Mouse (Mus musculus) common myeloid progenitor, adult 5-6 weeks (primary cell): ENCODE measurements around the gene Ceacam18. TPM values are rescaled to one million over a fixed set of nuclear protein-coding genes. Genes with fewer than 3 reads are reported as not detected.

Experiments used
- ATAC-seq: replicated peaks from 2 replicates; pipeline ENCODE4 v1.8.0; 2016; ENCODE audit warnings: low read depth, mild to moderate bottlenecking, moderate TSS enrichment, inconsistent platforms; ENCODE audit not compliant: poor library complexity, severe bottlenecking
- total RNA-seq: library from RNA; stranded (forward); fragments of 200-1000, 187-1606 nt; gene quantifications from 2 replicates; pipeline ENCODE4 v1.2.3, GENCODE M21; 2017

Gene Ceacam18
- total RNA-seq, result not detected in 2 replicates

DNA sequence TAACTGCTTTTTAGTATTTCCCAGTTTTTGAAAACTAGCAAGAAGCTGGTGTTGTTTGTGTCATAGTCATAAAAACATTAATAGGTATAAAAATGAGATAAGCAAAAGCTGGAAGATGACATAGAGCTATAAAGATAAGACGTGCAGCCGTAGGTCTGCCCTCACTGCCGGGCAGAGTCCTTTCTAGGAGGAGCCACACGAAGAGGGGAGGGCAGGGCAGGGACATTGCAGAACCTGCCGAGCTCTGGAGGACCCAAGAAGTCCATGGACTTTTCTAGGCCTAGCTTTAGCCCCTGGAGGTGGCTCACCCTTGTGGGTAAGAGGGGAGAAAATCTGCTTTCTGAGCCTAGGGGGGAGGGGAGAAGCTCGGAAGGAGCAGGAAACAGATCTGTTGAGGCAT is at the start of gene Ceacam18:
Gene Ceacam18 (plus strand): TSS at position 208 of the 400 bp plus-strand sequence.
- no peak for ATAC-seq

GRCm38 (mm10) chr7:43584790-43585189 is 49.7 kb upstream of the Ceacam18 start:
- no peak for ATAC-seq

DNA sequence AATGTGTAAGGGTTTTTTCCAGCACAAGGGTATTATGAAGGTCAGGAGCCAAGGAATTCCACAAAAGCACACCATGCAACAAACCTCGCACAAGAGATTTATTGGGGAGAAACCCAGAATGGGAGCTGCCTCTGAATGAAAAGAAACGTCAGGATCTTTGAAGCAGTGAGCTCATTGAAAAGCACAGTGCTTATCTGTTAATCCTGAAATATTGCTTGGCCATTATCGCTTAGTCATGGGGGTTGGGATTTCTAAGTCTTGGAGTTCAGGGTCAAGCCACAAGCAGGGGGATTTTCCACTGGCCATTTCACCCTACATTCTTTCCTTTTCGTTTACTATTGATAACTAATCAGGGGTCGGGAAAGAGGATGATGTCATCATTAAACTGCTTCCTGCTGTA is 32.6 kb upstream of the Ceacam18 start:
- ATAC-seq, result no peak

DNA sequence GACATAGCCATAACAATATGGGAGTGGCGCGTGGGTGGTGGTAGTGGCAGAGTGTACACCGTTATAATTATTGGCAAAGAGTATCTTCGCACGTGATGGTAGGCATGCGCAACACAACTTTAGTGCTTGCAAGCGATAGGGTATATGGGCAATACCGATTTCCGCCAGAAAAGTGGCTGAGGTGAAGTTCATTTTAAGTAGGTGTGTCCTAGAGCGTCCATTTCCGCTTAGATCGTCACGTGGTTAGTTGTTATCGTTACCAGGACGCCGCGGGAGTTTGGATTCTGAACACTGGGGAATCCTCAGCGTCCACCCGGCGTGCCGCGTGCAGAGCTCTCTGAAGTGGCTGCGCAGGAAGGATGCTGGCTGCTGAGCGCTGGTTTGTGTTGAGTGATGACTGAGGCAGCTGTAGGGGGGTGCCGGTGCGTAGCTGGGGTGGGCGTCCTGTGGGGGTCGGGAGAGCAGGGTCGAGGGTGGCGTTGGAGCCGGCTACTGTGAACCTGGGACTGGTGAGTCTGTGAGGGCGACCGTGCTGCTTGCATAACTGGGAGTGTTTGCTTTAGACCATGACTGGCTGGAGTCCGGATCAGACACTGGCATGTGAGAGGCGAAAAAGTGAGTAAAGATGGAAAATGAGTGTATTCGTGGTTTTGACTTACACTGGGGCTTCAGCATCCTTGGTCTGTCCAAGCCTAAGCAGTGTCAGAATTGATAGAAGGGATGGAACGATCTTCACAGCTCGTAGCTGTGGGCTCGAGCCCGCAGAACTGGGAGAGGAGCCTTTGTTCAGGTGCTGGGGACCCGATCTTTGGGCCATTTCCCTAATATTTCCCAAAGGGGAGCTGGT is 27.4 kb upstream of the Ceacam18 start, which contains the start of gene Zfp819:
Gene Zfp819 (plus strand): TSS at position 274 of the 847 bp plus-strand sequence.
- ATAC-seq, result peak; percentile 78

- ATAC-seq, result peak; percentile 64
Measured at GRCm38 (mm10) chr7:43607743-43608287, 26.7 kb upstream of the Ceacam18 start.

DNA sequence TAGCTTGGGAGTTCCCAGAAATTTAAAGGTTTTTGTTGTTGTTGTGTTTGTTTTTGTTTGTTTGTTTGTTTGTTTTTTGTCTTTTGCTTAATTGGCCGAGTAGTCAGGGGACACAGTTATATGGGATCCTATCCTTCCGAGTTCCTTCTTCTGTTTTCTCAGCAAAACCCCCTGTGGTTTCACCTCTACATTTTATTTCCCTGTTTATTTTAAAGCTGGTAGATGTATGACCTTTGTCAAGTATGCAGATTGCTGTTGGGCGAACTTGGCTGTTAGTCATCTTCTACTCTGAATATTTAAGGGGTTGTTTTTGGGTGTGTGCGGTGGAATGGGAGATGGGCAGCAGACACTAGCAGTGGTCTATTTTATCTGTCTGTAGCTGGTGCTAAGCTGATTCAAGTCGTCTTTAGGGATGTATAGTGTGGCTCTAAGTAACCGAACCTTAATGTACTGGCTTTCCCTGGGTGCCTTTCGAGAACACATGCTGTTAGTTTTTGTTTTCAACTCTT is 26.1 kb upstream of the Ceacam18 start:
- no peak for ATAC-seq

- ATAC-seq, result peak; percentile 58; the same call in 1 of the 2 replicates
Measured at GRCm38 (mm10) chr7:43613816-43614551, 20.5 kb upstream of the Ceacam18 start.

GRCm38 (mm10) chr7:43622927-43623326 is 11.6 kb upstream of the Ceacam18 start:
- ATAC-seq, result 0 out of 2 replicates have a peak, but pooled peaks have one; percentile 29

DNA sequence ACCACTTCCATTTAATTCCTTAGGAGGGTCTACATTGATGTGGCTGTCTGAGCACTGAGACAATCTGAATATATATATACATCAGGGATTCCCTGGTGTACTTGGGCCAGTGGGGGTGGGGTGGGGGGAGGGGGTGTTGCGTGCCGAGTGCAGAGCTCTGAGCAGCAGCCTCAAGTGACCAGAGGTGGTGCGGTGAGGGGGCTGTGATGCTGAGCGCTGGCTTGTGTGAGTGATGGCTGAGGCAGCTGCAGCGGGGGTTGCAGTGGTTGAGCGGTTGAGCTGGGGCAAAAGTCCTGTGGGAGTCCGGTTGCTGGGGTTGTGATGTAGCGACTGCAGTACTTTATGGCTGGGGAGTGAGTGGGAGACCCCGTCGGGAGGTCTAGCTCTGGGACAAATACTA is 10.7 kb upstream of the Ceacam18 start:
- ATAC-seq, result no peak

DNA sequence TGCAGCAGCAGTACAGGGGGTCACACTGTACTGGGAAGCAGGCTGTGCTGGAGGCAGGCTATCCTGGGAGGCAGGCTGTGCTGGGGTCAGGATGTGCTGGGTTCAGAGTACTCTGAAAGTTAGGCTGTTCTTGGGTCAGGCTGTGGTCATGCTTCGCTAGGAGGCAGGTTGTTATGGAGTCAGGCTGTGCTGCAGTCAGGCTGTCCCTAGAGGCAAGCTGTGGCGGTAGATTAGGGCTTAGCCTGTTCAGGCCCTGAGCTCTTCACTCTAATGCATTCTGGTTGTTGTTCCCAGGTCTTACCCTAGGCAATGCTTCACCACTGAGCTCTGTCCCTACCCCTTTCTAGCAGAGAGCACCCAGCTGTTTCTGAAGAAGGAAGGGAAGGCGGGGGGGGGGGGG is 9.4 kb upstream of the Ceacam18 start:
- no peak for ATAC-seq

DNA sequence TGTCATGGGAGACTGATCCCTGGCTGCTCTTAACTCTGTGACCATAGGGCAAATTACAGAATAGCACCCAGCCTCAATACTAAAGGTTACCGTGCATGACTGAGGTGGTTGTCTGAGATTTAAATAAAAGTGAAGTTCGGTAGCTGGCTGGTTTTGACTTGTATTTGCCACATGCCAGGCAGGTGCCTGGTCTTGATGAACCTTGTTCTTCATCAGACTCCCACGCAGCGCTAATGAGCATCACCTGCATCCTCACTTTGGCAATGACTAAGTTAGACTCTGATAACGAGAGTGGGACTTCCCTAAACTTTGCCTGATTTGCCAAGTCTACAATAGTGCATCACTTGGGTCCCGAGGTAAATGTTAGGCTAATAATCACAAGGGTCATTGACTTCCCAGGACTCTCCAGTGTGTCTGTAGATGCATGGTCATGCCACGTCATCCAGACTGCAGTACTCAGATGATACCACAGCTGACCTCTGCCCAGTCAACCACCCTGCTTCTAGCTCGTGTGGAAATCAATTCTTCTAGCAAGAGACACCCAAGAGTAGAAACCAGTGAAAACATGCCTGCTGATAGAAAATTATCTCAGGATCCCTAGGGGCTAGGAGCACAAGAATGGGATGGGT is 8.6 kb upstream of the Ceacam18 start:
- ATAC-seq, result no peak

- ATAC-seq, result no peak
Measured at GRCm38 (mm10) chr7:43633940-43634339, 567 bp upstream of the Ceacam18 start.

DNA sequence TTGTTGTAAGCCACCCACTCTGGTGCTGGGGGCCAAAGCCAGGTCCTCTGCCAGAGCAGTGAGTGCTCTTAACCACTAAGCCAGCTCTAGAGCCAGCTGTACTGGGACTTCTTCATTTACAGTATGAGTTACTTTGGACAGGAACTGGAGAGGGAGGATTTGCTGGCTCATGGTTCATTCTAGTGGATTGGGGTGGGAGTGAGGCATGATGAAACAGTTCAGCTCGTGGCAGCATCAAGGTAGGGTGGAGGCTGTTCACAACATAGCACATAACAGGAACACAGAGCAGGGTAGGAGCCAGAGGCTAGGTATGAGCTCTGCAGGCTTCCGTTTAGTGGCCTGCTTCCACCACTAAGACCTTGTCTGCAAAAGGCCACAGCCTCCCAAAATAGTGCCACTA is 1.7 kb downstream of the Ceacam18 start:
- ATAC-seq, result peak; percentile 84

DNA sequence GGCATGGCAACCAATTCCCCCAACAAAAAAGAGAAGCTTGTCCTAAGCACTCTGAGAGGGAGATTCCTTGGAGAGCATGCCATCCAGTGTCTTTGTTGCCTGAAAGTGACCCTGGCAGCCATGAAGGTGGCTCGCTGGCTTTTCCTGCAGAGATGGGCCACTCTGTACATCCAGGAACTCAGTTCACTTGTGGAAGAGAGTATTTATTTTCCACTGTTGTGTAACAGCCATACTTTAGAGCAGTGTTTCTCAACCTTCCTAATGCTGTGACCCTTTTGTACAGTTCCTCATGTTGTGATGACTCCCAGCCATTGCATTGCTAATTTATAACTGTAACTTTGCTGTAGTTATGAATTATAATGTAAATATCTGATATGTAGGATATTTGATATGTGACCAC is 2.6 kb downstream of the Ceacam18 start:
- no peak; the same call in 1 of the 2 replicates for ATAC-seq

DNA sequence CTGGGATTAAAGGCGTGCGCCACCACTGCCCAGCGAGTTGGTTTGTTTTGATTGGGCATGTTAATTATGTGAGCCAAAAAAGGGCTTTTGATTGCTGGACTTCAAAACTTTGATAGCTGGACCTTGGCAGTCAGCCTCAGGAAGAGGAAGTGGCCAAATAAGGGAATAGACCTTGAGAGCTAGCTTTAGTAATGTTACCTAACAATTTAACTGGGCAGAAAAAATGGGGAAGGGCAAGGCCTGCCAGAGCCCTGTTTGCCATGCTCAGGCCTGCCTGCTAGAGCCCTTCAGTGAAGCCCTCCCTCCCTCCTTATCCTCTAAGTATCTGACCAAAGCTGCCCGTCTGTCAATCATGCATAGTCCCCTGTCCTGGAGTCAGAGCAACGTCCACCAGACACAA is 8.1 kb downstream of the Ceacam18 start:
- ATAC-seq, result peak; percentile 72

- peak; percentile 25; the same call in 1 of the 2 replicates for ATAC-seq
Measured at GRCm38 (mm10) chr7:43643046-43643652, 8.6 kb downstream of the Ceacam18 start.

DNA sequence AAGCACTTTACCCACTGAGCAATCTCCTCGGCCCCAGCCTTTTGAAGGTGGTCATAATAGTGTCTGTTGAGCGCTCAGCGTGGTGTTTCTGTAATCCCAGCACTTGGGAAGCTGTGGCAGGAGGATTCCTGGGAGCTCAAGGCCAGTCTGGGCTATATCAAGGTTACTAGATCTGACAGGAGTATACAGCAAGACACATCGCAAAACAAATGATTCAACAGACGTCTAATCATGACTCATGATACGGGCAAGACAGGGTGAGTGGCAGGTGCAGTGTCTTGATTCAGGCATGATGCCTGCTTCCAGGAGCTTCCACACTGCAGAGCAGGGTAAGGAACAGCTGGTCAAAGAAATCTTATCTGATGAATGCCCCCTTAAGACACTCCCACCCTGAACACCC is 18.2 kb downstream of the Ceacam18 start:
- ATAC-seq, result no peak

DNA sequence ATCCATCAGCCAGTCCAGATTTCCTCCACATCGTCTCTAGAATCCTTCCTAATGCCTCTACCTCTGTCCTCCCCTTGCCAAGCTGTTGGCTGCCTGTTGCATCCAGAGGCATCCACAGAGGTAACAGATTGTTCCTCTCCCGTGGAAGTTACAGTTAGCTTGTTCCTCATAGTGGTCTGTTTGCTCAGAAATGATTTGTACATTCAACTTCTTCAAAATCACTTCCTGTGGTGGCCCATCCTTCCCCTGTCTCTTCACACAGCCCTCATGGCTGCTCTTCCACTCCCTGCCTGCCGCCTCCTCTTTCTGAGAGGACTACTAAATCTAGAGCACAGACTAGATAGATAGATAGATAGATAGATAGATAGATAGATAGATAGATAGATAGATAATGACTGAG is 20.0 kb downstream of the Ceacam18 start:
- peak; percentile 82 for ATAC-seq

DNA sequence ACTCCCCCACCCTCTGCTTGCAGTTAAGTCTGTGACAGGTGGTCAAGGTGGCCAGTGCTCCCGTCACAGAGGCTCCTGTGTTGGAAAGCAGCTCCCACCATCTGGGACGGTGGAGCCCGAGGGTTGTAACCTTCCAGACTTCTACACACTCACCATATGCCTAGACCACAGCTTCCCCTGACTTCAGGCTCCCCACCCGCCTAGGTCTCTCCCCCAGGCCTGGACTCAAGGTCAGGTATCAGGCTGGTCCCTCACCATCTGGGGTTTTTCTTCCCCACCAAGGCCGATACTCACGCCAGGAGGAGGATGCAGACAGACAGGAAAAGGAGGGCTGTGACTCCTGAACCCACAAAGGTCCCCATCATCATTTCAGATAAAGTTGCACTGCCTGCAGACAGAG is 21.7 kb downstream of the Ceacam18 start:
- ATAC-seq, result peak; percentile 53

DNA sequence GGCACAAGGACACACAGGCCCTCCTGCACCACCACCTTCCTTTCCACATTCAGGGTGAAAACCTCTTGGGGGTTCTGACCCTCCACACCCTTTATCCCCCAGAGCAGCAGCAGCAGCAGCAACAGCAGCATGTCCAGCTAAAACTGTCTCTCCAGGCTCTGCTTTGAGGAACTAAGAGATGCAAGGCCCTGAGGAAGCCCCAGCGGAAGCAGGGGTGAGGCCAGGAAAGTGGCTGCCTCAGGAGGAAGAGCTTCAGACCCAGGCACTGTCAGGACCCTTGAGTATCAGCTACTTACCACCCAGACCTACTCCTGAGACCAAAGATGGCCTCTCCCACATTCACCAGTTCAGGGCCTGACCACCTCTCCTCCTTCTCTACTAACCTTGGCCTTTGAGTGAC is 25.5 kb downstream of the Ceacam18 start, which contains the start of gene Siglece:
Gene Siglece (minus strand): TSS at position 160 of the 400 bp plus-strand sequence.
- peak; percentile 39 for ATAC-seq
